Mouse (Mus musculus) kidney, embryonic 16.5 days (tissue): ENCODE results near the gene Upf2. TPM values are rescaled to one million over a fixed set of nuclear protein-coding genes. Genes with fewer than 3 reads are reported as not detected.

Experiments
- ATAC-seq: fragments of 200-750 bp; cut with Nextera tagmentation; 2 replicates; pipeline ENCODE4 v1.8.0; 2017; ENCODE audit warnings: moderate TSS enrichment; ENCODE audit not compliant: low FRiP score, low TSS enrichment
- H3K27ac ChIP-seq: fragments of 300-500 bp; sonication (generic); 2 replicates; pipeline ENCODE4 v1.5.1; 2014; ENCODE audit warnings: low read length
- H3K27me3 ChIP-seq: fragments of 300-500 bp; sonication (generic); 2 replicates; pipeline ENCODE4 v1.6.1; 2014; ENCODE audit warnings: low read length, control low read depth, mixed read lengths; ENCODE audit not compliant: insufficient read depth
- H3K36me3 ChIP-seq: fragments of 300-500 bp; sonication (generic); 2 replicates; pipeline ENCODE4 v1.6.1; 2014; ENCODE audit warnings: low read length, control low read depth, mixed read lengths; ENCODE audit not compliant: insufficient read depth
- H3K4me1 ChIP-seq: fragments of 300-500 bp; sonication (generic); 2 replicates; pipeline ENCODE4 v1.6.1; 2014; ENCODE audit warnings: low read length, control low read depth, mixed read lengths; ENCODE audit not compliant: insufficient read depth
- H3K4me2 ChIP-seq: fragments of 300-500 bp; sonication (generic); replicated peaks from 2 replicates; pipeline ENCODE4 v1.6.1; 2014; ENCODE audit warnings: low read depth, low read length
- H3K4me3 ChIP-seq: fragments of 300-500 bp; sonication (generic); 2 replicates; pipeline ENCODE4 v1.5.1; 2014; ENCODE audit warnings: mild to moderate bottlenecking, low read length
- H3K9ac ChIP-seq: fragments of 300-500 bp; sonication (generic); replicated peaks from 2 replicates; pipeline ENCODE4 v1.6.1; 2014; ENCODE audit warnings: low read length
- H3K9me3 ChIP-seq: fragments of 300-500 bp; sonication (generic); 2 replicates; pipeline ENCODE4 v1.6.1; 2016; ENCODE audit warnings: low read length, control low read depth
- WGBS: fragments of 180-500 bp; shearing (Covaris S2); extraction: QIAGEN DNeasy Blood & Tissue Kit; methylation state at CpG from one replicate; pipeline ENCODE4 v1.1.7; 2014; 5-methylcytosine and 5-hydroxymethylcytosine counted together
- polyA plus RNA-seq: library from polyadenylated mRNA; unstranded; fragments of >200 nt; fragmentation: Nextera tagmentation; extraction: Ambion mirVana; gene quantifications from 2 replicates; pipeline ENCODE4 v1.2.1, GENCODE M21; 2015

The Upf2 gene
- polyA plus RNA-seq, 1 experiment from 2014 or later = 11.0 TPM

GRCm38 (mm10) chr2:6099443-6099842, 148.2 kb downstream of the Upf2 start:
- WGBS = 81% methylated on average over 9 of the region's 9 CpGs
- H3K27ac ChIP-seq = no peak overlapping the region
- H3K4me1 ChIP-seq = peaks cover 8% of the 10 kb centered on the region
- H3K36me3 ChIP-seq = 0 out of 2 replicates have a peak, but pooled peaks cover 8% of the 10 kb centered on the region
- no peak overlapping the region for H3K4me2 ChIP-seq
- H3K9ac ChIP-seq = no peak overlapping the region
- no peak overlapping the region for H3K4me3 ChIP-seq
- no peak for ATAC-seq
- H3K27me3 ChIP-seq = peaks cover 15% of the 10 kb centered on the region
- H3K9me3 ChIP-seq = no peaks in the 10 kb centered on the region

- peaks cover 15% of the 10 kb centered on the region for H3K27me3 ChIP-seq
- peak overlapping the region; percentile 94 for H3K4me2 ChIP-seq
- H3K4me1 ChIP-seq = peaks cover 8% of the 10 kb centered on the region
- WGBS = 11% methylated on average over 47 of the region's 51 CpGs
- 0 out of 2 replicates have a peak, but pooled peaks cover 8% of the 10 kb centered on the region for H3K36me3 ChIP-seq
- H3K27ac ChIP-seq = no peak overlapping the region
- peak; percentile 83 for ATAC-seq
- H3K9ac ChIP-seq = peak overlapping the region; percentile 65
- H3K4me3 ChIP-seq = peak overlapping the region; percentile 53
- no peaks in the 10 kb centered on the region for H3K9me3 ChIP-seq
These were observed 148.9 kb downstream of the Upf2 start for GRCm38 (mm10) chr2:6100027-6100749.

GRCm38 (mm10) chr2:6100755-6101154, 149.5 kb downstream of the Upf2 start:
- peak overlapping the region; percentile 53 for H3K4me3 ChIP-seq
- ATAC-seq = peak; percentile 41; the same call in 1 of the 2 replicates
- H3K4me2 ChIP-seq = peak overlapping the region; percentile 94
- WGBS = 42% methylated on average over 20 of the region's 20 CpGs
- H3K27ac ChIP-seq = no peak overlapping the region
- 0 out of 2 replicates have a peak, but pooled peaks cover 8% of the 10 kb centered on the region for H3K36me3 ChIP-seq
- peaks cover 15% of the 10 kb centered on the region for H3K27me3 ChIP-seq
- peak overlapping the region; percentile 65 for H3K9ac ChIP-seq
- H3K4me1 ChIP-seq = peaks cover 8% of the 10 kb centered on the region
- H3K9me3 ChIP-seq = no peaks in the 10 kb centered on the region

GRCm38 (mm10) chr2:6105437-6105836, 154.2 kb downstream of the Upf2 start:
- no peaks in the 10 kb centered on the region for H3K9me3 ChIP-seq
- H3K9ac ChIP-seq = no peak overlapping the region
- H3K27me3 ChIP-seq = peaks cover 15% of the 10 kb centered on the region
- no peak overlapping the region for H3K27ac ChIP-seq
- no peak overlapping the region for H3K4me2 ChIP-seq
- 92% methylated on average over 2 of the region's 2 CpGs for WGBS
- H3K4me3 ChIP-seq = no peak overlapping the region
- ATAC-seq = no peak
- 0 out of 2 replicates have a peak, but pooled peaks cover 10% of the 10 kb centered on the region for H3K36me3 ChIP-seq
- H3K4me1 ChIP-seq = peaks cover 5% of the 10 kb centered on the region; the same call in 1 of the 2 replicates

Other genes starting within 250 kb of the Upf2 start
- gene Camk1d, start 237.0 kb upstream of the Upf2 start, polyA plus RNA-seq = 1.5 and 1.7 TPM in 2 replicates
- gene Nudt5, start 106.5 kb upstream of the Upf2 start, polyA plus RNA-seq = 76.9 and 78.1 TPM in 2 replicates
- 297 and 303 TPM in 2 replicates for gene Cdc123, start 106.3 kb upstream of the Upf2 start, polyA plus RNA-seq
- 1.3 and 1.6 TPM in 2 replicates for gene Gm13199, start 88.5 kb upstream of the Upf2 start, polyA plus RNA-seq
- gene Sec61a2, start 56.0 kb upstream of the Upf2 start, polyA plus RNA-seq = 77.6 and 91.8 TPM in 2 replicates
- 2.9 and 4.5 TPM in 2 replicates for gene Dhtkd1, start 8.7 kb upstream of the Upf2 start, polyA plus RNA-seq
- 14.1 TPM in 2 replicates for gene Proser2, start 178.7 kb downstream of the Upf2 start, polyA plus RNA-seq